Mouse (Mus musculus): ENCODE results near the gene Pigb. TPM values are rescaled to one million over a fixed set of nuclear protein-coding genes. Genes with fewer than 3 reads are reported as not detected.

Gene Pigb
- polyA plus RNA-seq, 1 experiment from 2014 or later = 16.7 TPM

GRCm38 (mm10) chr9:72972984-72973383, 67.2 kb downstream of the Pigb start:
- no peak for DNase-seq (ENCODE audit: low spot score)
- Histone ChIP-seq H3K36me3 (ENCODE audit: control insufficient read depth, insufficient read depth, low read length) (no peaks in the 10 kb centered on the region), H3K27me3 (ENCODE audit: control insufficient read depth, insufficient read depth, low read length) (no peaks in the 10 kb centered on the region), H3K4me1 (replicated peaks; ENCODE audit: control insufficient read depth, insufficient read depth, low read length) (no peaks in the 10 kb centered on the region), H3K27ac (ENCODE audit: low read depth, low read length) (no peak overlapping the region), H3K9me3 (ENCODE audit: control insufficient read depth, low read length) (no peaks in the 10 kb centered on the region), H3K4me2 (replicated peaks; ENCODE audit: low read depth, low read length) (no peak overlapping the region), H3K9ac (ENCODE audit: low read depth, low read length) (no peak overlapping the region), H3K4me3 (ENCODE audit: low read depth, low read length) (no peak overlapping the region)
- no peak for ATAC-seq (ENCODE audit: low FRiP score)

- ATAC-seq (ENCODE audit: low FRiP score) (no peak), DNase-seq (ENCODE audit: low spot score) (no peak)
- Histone ChIP-seq H3K36me3 (ENCODE audit: control insufficient read depth, insufficient read depth, low read length) (no peaks in the 10 kb centered on the region), H3K27ac (ENCODE audit: low read depth, low read length) (no peak overlapping the region), H3K4me3 (ENCODE audit: low read depth, low read length) (no peak overlapping the region), H3K4me1 (replicated peaks; ENCODE audit: control insufficient read depth, insufficient read depth, low read length) (no peaks in the 10 kb centered on the region), H3K4me2 (replicated peaks; ENCODE audit: low read depth, low read length) (no peak overlapping the region), H3K9me3 (ENCODE audit: control insufficient read depth, low read length) (no peaks in the 10 kb centered on the region), H3K9ac (ENCODE audit: low read depth, low read length) (no peak overlapping the region), H3K27me3 (ENCODE audit: control insufficient read depth, insufficient read depth, low read length) (no peaks in the 10 kb centered on the region)
- 90% methylated on average over 5 of the region's 5 CpGs for WGBS
Observed at GRCm38 (mm10) chr9:72972435-72972834, 67.7 kb downstream of the Pigb start.

- Histone ChIP-seq H3K27ac (ENCODE audit: low read depth, low read length) (no peak overlapping the region), H3K4me2 (replicated peaks; ENCODE audit: low read depth, low read length) (no peak overlapping the region), H3K9me3 (ENCODE audit: control insufficient read depth, low read length) (no peaks in the 10 kb centered on the region), H3K36me3 (ENCODE audit: control insufficient read depth, insufficient read depth, low read length) (no peaks in the 10 kb centered on the region), H3K4me1 (replicated peaks; ENCODE audit: control insufficient read depth, insufficient read depth, low read length) (no peaks in the 10 kb centered on the region), H3K9ac (ENCODE audit: low read depth, low read length) (no peak overlapping the region), H3K4me3 (ENCODE audit: low read depth, low read length) (no peak overlapping the region), H3K27me3 (ENCODE audit: control insufficient read depth, insufficient read depth, low read length) (no peaks in the 10 kb centered on the region)
- DNase-seq (ENCODE audit: low spot score) (no peak), ATAC-seq (ENCODE audit: low FRiP score) (no peak)
- 75% methylated on average over 7 of the region's 7 CpGs for WGBS
Observed at GRCm38 (mm10) chr9:72969874-72970273, 70.3 kb downstream of the Pigb start.

- no peaks in the 10 kb centered on the region for H3K9me3 ChIP-seq (ENCODE audit: control insufficient read depth, low read length)
- H3K9ac ChIP-seq (ENCODE audit: low read depth, low read length) = no peak overlapping the region
- H3K4me3 ChIP-seq (ENCODE audit: low read depth, low read length) = no peak overlapping the region
- ATAC-seq (ENCODE audit: low FRiP score) = no peak
- no peaks in the 10 kb centered on the region for H3K4me1 ChIP-seq (replicated peaks; ENCODE audit: control insufficient read depth, insufficient read depth, low read length)
- DNase-seq (ENCODE audit: low spot score) = peak; percentile 45
- H3K27me3 ChIP-seq (ENCODE audit: control insufficient read depth, insufficient read depth, low read length) = no peaks in the 10 kb centered on the region
- WGBS = 41% methylated on average over 11 of the region's 11 CpGs
- H3K36me3 ChIP-seq (ENCODE audit: control insufficient read depth, insufficient read depth, low read length) = no peaks in the 10 kb centered on the region
- H3K27ac ChIP-seq (ENCODE audit: low read depth, low read length) = no peak overlapping the region
- H3K4me2 ChIP-seq (replicated peaks; ENCODE audit: low read depth, low read length) = no peak overlapping the region
Observed at GRCm38 (mm10) chr9:72968349-72969061, 71.7 kb downstream of the Pigb start.

- Histone ChIP-seq H3K36me3 (ENCODE audit: control insufficient read depth, insufficient read depth, low read length) (no peaks in the 10 kb centered on the region), H3K4me1 (replicated peaks; ENCODE audit: control insufficient read depth, insufficient read depth, low read length) (no peaks in the 10 kb centered on the region), H3K27ac (ENCODE audit: low read depth, low read length) (no peak overlapping the region), H3K27me3 (ENCODE audit: control insufficient read depth, insufficient read depth, low read length) (no peaks in the 10 kb centered on the region), H3K4me2 (replicated peaks; ENCODE audit: low read depth, low read length) (no peak overlapping the region), H3K9me3 (ENCODE audit: control insufficient read depth, low read length) (no peaks in the 10 kb centered on the region), H3K4me3 (ENCODE audit: low read depth, low read length) (no peak overlapping the region), H3K9ac (ENCODE audit: low read depth, low read length) (no peak overlapping the region)
- 82% methylated on average over 15 of the region's 15 CpGs for WGBS
- DNase-seq (ENCODE audit: low spot score) (no peak), ATAC-seq (ENCODE audit: low FRiP score) (no peak)
Observed at GRCm38 (mm10) chr9:72961959-72962358, 78.2 kb downstream of the Pigb start.

GRCm38 (mm10) chr9:72961346-72961745, 78.8 kb downstream of the Pigb start:
- no peaks in the 10 kb centered on the region for H3K9me3 ChIP-seq (ENCODE audit: control insufficient read depth, low read length)
- no peak overlapping the region for H3K4me3 ChIP-seq (ENCODE audit: low read depth, low read length)
- no peaks in the 10 kb centered on the region for H3K36me3 ChIP-seq (ENCODE audit: control insufficient read depth, insufficient read depth, low read length)
- no peaks in the 10 kb centered on the region for H3K4me1 ChIP-seq (replicated peaks; ENCODE audit: control insufficient read depth, insufficient read depth, low read length)
- no peak overlapping the region for H3K9ac ChIP-seq (ENCODE audit: low read depth, low read length)
- H3K27me3 ChIP-seq (ENCODE audit: control insufficient read depth, insufficient read depth, low read length) = no peaks in the 10 kb centered on the region
- no peak overlapping the region for H3K4me2 ChIP-seq (replicated peaks; ENCODE audit: low read depth, low read length)
- ATAC-seq (ENCODE audit: low FRiP score) (no peak), DNase-seq (ENCODE audit: low spot score) (no peak)
- H3K27ac ChIP-seq (ENCODE audit: low read depth, low read length) = no peak overlapping the region
- 74% methylated on average over 8 of the region's 8 CpGs for WGBS

- Histone ChIP-seq H3K4me2 (replicated peaks; ENCODE audit: low read depth, low read length) (peak within 1 kb of the TSS; percentile 73), H3K27me3 (ENCODE audit: control insufficient read depth, insufficient read depth, low read length) (no peaks in the 10 kb centered on the region), H3K4me3 (ENCODE audit: low read depth, low read length) (peak within 1 kb of the TSS; percentile 58), H3K36me3 (ENCODE audit: control insufficient read depth, insufficient read depth, low read length) (no peaks in the 10 kb centered on the region), H3K27ac (ENCODE audit: low read depth, low read length) (peak within 1 kb of the TSS; percentile 61; the same call in 1 of the 2 replicates), H3K9me3 (ENCODE audit: control insufficient read depth, low read length) (no peaks in the 10 kb centered on the region), H3K9ac (ENCODE audit: low read depth, low read length) (peak within 1 kb of the TSS; percentile 63), H3K4me1 (replicated peaks; ENCODE audit: control insufficient read depth, insufficient read depth, low read length) (no peaks in the 10 kb centered on the region)
- DNase-seq (ENCODE audit: low spot score) (peak; percentile 92), ATAC-seq (ENCODE audit: low FRiP score) (peak; percentile 95)
- 2% methylated on average over 43 of the region's 43 CpGs for WGBS
Observed at GRCm38 (mm10) chr9:72958521-72959450, 81.4 kb downstream of the Pigb start, which contains the start of the genes Dyx1c1 and Gm44503. Gene Dyx1c1, plus strand, starts transcription at chr9:72958785. Gene Gm44503, plus strand, starts transcription at chr9:72958852.
